Mouse (Mus musculus) bone marrow, adult 2 months (tissue): ENCODE results near the gene Gpalpp1. TPM values are rescaled to one million over a fixed set of nuclear protein-coding genes. Genes with fewer than 3 reads are reported as not detected.

Source experiments
- H3K27ac ChIP-seq: fragments of 200-500 bp; 2 replicates; pipeline ENCODE4 v1.5.1; 2012; ENCODE audit warnings: low read depth, mild to moderate bottlenecking, control low read depth, inconsistent platforms, low read length; ENCODE audit not compliant: control insufficient read depth, poor library complexity, insufficient read depth
- H3K4me1 ChIP-seq: fragments of 200-500 bp; 2 replicates; pipeline ENCODE4 v1.6.1; 2011; ENCODE audit warnings: low read length; ENCODE audit not compliant: control insufficient read depth, insufficient read depth
- H3K4me3 ChIP-seq: fragments of 200-500 bp; replicated peaks from 2 replicates; pipeline ENCODE3; 2011; ENCODE audit warnings: mild to moderate bottlenecking, low read depth, low read length, control low read depth; ENCODE audit not compliant: control insufficient read depth
- CTCF ChIP-seq: fragments of 200-500 bp; IDR thresholded peaks from 2 replicates; pipeline ENCODE4 v1.5.1; 2011; ENCODE audit warnings: low read length, control low read depth; ENCODE audit not compliant: control insufficient read depth, insufficient read depth
- POLR2A ChIP-seq: fragments of 200-500 bp; IDR thresholded peaks from 2 replicates; pipeline ENCODE4 v1.6.1; 2011; ENCODE audit warnings: low read depth, mild to moderate bottlenecking, control low read depth, low read length, borderline replicate concordance; ENCODE audit not compliant: control insufficient read depth
- WGBS: fragments of 180-500 bp; shearing (Covaris S2); methylation state at CpG from one replicate; pipeline ENCODE4 v1.1.7; 2018; 5-methylcytosine and 5-hydroxymethylcytosine counted together
- polyA plus RNA-seq: library from polyadenylated mRNA; stranded (reverse); fragments of >200 nt; gene quantifications from 2 replicates; pipeline ENCODE4 v1.2.4, GENCODE M21; 2011; ENCODE audit warnings: low replicate concordance; ENCODE audit not compliant: missing spikeins, insufficient read depth, insufficient read length

Gene Gpalpp1
- polyA plus RNA-seq, 1 experiment, result 8.9 TPM

DNA sequence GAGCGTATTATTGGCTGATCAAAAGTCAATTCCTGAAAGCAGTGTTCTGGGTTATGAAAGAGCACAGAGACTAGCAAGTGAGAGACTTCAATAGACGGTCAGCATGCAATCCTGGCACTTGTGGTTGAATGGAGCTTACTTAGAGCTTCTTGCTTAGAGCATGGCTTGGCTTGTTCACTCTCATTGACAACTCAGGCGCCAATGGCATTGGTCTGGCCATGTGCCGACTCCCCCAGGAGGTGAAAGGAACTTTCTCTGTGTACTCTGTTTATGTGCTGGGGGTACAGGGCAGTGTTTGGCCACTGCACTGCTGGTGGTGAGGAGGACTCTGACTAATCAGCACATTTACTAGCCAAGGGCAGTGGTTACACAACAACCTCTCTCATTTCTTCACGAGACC, 51.1 kb downstream of the Gpalpp1 start:
- no peak overlapping the region for H3K27ac ChIP-seq
- WGBS, result 72% methylated on average over 5 of the region's 5 CpGs
- TF ChIP-seq CTCF (no peak), POLR2A (no peak)
- H3K4me1 ChIP-seq, result no peaks in the 10 kb centered on the region
- H3K4me3 ChIP-seq, result no peak overlapping the region

DNA sequence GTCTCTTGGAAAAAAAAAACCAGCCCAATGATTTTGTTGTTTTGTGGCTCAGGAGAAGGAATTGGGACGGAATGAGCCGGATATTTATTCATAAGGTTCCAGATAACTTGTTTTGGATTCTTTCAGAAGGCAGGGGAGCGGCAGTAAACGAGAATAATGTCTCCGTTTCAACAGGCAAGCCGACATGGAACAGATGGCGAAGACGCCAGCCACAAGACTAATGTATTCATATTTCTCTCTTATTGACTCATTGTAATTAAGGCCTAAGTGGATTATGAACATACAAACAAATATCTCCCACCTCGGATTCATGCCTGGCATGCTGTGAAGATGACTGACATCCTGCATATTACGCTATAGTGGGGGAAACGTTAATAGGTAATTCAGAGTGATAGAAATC, 56.8 kb downstream of the Gpalpp1 start:
- TF ChIP-seq POLR2A, result no peak
- no peak for TF ChIP-seq CTCF
- WGBS, result 89% methylated on average over 11 of the region's 11 CpGs
- no peaks in the 10 kb centered on the region for H3K4me1 ChIP-seq
- H3K27ac ChIP-seq, result no peak overlapping the region
- H3K4me3 ChIP-seq, result no peak overlapping the region

DNA sequence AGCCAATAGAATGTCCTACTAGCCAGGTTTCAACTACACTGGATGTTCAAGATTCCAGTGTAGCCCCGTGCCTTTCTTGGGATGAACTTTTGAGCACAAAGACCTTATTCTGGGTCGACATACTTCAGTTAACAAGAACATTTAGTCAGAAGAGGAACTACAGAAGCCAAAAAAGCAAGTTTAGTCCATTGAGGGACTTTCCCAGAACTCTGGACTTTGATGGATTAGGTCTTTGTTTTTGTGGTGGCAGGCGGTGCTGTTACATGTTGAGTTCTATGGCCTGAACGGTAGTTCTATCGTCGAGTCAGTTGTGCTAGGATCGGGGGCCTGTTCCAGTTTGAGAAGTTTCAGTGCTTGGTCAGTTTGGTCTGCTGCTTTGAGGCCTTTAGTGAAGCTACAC, 58.6 kb downstream of the Gpalpp1 start:
- TF ChIP-seq POLR2A (no peak), CTCF (no peak)
- WGBS, result 24% methylated on average over 7 of the region's 7 CpGs
- Histone ChIP-seq H3K4me3 (no peak overlapping the region), H3K27ac (no peak overlapping the region), H3K4me1 (no peaks in the 10 kb centered on the region)

DNA sequence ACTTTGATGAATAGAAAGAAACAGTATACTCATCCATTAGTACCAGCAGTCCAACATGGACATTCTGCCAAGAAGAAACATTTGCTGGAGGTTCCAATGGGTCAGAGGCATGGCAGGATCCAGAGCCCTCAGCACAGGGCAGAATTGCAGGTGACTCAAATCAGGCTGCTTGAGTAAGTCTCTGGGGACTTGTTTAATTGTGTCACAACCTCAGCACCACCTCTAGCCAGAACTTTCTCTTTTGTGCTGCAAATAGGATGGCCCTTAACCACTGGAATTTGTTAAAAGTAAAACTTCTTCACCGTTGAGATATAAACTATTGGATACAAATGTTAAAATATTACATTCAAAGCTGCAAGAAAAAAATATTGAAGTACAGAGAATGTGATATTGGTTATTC, 64.8 kb downstream of the Gpalpp1 start:
- no peak overlapping the region for H3K27ac ChIP-seq
- WGBS, result 65% methylated on average over 1 of the region's 1 CpGs
- H3K4me3 ChIP-seq, result no peak overlapping the region
- no peaks in the 10 kb centered on the region for H3K4me1 ChIP-seq
- TF ChIP-seq CTCF (no peak), POLR2A (no peak)

DNA sequence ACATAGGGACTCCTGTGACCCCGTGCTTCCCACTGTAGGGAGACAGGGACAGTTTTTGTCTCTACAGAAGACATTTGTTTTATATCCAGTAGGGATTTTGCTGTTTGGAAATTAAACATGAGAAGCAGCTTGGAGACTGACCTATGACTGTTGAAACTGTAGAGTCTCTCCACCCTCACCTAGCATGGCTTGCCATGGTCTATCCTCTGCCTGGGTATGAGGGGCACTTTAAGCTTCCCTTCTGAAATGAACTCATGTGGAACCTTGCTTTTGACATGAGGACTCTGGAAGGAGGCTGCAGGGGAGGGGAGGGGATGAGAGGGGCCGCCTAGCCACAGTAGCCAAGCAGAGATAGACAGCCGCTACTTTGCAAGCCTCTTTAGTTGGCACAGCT, 66.4 kb downstream of the Gpalpp1 start:
- WGBS, result 77% methylated on average over 3 of the region's 3 CpGs
- no peak overlapping the region for H3K4me3 ChIP-seq
- TF ChIP-seq POLR2A (no peak), CTCF (no peak)
- H3K27ac ChIP-seq, result no peak overlapping the region
- no peaks in the 10 kb centered on the region for H3K4me1 ChIP-seq

DNA sequence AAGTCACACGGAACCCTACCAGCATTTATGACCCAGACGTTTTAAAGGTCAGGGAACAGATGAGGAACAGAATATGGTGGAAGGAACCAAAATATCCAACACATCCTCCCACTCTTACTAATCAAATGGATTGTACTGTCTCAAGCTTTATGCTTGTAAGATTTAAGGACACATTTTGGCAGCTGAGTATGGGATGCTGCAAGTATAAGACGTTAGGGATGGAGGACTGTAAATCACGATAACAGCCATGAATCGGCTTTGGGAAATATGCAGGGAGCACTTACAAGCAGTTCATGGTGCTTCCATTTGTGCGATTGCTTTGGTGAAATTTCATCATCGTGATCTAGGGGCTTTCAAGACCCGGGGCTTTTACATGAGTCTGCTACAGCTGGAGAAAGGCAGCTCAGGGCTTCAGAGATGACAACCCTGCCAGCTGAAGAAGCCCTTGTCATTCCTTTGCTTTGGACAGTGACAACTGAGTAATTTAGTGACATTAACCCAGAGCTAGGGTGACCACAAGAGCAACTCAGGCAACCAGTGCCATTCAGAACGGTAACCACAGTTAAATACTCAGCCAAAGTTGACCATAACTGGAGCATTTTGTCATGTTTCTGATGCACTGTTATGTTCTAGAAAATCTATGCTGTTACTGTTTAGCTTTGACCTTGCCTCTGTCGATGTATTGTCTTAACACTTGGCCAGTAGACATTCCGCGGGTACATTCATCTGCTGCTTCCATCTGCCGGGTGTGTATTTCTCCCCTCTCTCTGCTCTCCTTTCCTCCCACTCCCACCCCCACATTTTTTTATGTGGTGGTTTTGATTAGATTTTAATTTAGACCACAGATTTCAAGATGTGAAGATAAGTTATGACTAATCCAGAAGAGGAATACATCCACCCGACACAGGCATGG, 67.1 kb downstream of the Gpalpp1 start:
- H3K27ac ChIP-seq, result no peak overlapping the region
- H3K4me1 ChIP-seq, result no peaks in the 10 kb centered on the region
- TF ChIP-seq POLR2A (no peak), CTCF (no peak)
- no peak overlapping the region for H3K4me3 ChIP-seq
- 77% methylated on average over 14 of the region's 14 CpGs for WGBS

Other genes starting within 250 kb of the Gpalpp1 start
- not detected in 2 replicates for gene Kctd4, start 155.8 kb downstream of the Gpalpp1 start, polyA plus RNA-seq
- gene Gtf2f2, start 99.9 kb downstream of the Gpalpp1 start, polyA plus RNA-seq, result 12.6 and 33.5 TPM in 2 replicates
- gene Nufip1, start 131 bp upstream of the Gpalpp1 start, polyA plus RNA-seq, result 3.3 and 12.0 TPM in 2 replicates